Mouse (Mus musculus) embryonic facial prominence, embryonic 14.5 days (tissue): ENCODE measurements around the gene Pdcd1. TPM values are rescaled to one million over a fixed set of nuclear protein-coding genes. Genes with fewer than 3 reads are reported as not detected.

ENCODE experiments used
- polyA plus RNA-seq: library from polyadenylated mRNA; unstranded; fragments of >200 nt; fragmentation: Nextera tagmentation; extraction: Ambion mirVana; gene quantifications from 2 replicates; pipeline ENCODE4 v1.2.1, GENCODE M21; 2014

Pdcd1 gene
- polyA plus RNA-seq, 1 experiment from 2014 or later, result 0.25 TPM

Other genes with a start within 250 kb of the Pdcd1 start
- gene Ing5, start 248.6 kb downstream of the Pdcd1 start, polyA plus RNA-seq, result 11.7 and 12.4 TPM in 2 replicates
- 10.7 and 14.3 TPM in 2 replicates for gene D2hgdh, start 227.6 kb downstream of the Pdcd1 start, polyA plus RNA-seq
- 0.71 TPM in 1 of 2 replicates, not detected in the other for gene Gal3st2, start 191.2 kb downstream of the Pdcd1 start, polyA plus RNA-seq
- gene Gal3st2b, start 134.2 kb downstream of the Pdcd1 start, polyA plus RNA-seq, result 0.25 TPM in 1 of 2 replicates, not detected in the other
- gene Gal3st2c, start 62.0 kb downstream of the Pdcd1 start, polyA plus RNA-seq, result 0.04 TPM in 1 of 2 replicates, not detected in the other
- not detected in 2 replicates for gene Neu4, start 32.1 kb downstream of the Pdcd1 start, polyA plus RNA-seq